Mouse (Mus musculus) c-Kit-positive CD71-negative TER-119-negative erythroid progenitor cells, embryonic 14.5 days (primary cell): ENCODE data around the gene Cox14.
"Not testable (repeated sequence)": the region's sequence is repeated elsewhere in the genome, so short reads cannot be mapped to it uniquely, and the experiment has no call there.

ENCODE experiments used
- DNase-seq: peaks from one replicate; pipeline ENCODE4 v3.0.0-alpha.2; 2013; ENCODE audit warnings: low read depth

Cox14 gene

DNA sequence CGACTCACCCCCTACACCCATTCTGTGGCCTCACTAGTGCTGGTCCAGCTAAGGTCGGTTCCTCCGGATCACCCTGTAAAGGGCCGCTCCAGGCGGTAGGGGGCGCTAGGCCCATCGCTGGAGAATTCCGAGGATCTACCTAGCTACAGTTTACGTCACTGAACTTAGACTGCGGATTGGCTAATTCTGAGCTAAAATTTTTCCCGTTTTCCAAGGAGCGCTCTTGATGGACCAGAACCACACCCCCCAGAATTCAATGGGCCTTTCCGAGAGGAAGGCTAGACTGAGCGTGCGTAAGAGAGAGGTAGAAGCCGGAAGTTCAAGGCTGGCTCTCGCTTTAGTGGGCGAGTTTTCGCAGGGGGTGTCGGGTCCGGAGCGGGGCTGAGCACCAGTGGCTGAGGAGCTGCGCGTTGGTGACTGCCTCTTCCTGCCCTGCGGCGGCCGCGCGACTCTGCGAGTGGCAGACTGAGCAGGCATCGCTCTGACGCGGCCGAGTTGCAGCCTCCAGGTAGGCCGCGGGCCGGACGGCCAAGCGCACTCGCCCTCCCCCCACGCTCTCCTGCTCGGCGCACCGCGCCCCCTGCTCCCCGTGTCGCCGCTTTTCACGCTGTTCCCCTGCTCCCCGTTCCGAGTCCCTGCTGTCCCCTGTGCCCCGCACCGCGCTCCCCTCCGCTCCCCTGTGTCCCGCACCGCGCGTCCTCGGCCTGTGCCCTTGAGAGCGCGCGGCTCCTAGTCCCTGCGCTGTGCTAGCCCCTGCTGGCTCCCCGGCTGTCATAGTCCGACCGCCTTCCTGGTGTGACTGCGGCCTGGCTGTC lies at the start of gene Cox14:
Gene Cox14 (plus strand): TSS at position 278 of the 815 bp plus-strand sequence.
- DNase-seq = peak; percentile 98

DNA sequence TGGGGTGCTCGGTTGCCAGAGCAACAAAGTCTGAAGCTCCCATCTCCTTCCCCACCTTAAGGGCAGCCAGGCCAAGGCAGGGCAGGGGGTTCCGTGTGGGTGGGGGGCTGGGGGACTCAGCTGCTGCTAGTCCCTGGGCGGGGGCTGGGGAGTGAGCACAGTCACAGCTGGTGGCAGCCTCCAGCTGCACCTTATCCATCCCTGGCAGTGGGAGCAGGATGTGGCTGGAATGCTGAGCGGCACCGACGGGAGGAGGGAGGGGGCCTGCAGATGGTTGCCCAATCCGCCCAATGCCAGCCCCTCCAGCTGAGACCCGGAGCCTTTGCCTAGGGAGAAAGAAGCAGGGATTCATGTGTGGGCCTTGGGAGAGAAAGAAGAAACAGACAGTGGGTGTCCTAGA lies 48.3 kb upstream of the Cox14 start:
- DNase-seq = no peak

DNA sequence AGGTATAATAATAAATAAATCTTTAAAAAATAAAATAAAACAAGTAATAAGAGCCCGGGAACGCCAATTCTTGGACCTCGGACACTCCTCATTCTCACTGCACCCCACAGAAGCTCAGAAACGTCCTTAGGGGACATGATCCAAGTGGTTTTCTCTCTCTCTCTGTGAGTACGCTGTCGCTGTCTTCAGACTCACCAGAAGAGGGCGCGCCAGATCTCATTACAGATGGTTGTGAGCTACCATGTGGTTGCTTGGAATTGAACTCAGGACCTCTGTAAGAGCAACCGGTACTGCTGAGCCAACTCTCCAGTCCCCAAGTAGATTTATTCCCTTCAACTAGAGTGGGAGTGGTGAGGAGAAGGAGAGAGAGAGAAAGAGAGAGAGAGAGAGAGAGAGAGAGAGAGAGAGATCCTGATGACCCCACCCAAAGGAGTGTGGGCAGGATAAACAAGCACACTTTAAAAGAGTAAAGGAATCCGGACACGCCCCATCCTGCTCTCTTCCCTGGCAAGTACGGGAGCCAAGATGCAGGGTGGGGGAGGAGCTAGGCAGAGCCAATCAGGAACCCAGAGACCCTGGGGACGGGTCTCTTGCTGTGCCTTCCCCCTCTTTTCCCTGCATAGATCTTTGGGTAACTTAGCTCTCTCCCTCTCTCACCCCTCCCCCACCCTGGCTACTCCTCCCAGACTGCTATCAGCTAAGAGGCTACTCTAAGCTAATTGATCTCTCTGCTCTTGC lies 47.2 kb upstream of the Cox14 start:
- no peak for DNase-seq

DNA sequence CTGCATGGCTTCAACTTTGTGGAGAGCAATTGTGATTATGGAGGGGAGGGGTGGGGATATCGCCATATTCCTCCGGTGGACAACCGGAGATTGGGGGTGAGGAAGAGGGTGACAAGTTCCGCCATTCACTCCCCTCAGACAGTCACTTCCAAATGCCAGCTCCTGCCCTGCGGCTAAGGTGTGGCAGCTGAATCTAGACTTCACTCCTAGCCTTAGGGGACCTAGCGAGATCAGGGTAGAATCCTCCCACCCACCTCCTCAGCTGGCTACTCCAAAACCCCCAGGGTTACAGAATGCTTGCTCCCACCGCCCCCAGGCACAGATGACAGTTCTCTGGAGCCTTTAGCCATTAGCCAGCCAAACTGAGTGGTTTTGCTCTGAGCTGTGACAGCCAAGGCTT lies 46.4 kb upstream of the Cox14 start:
- no peak for DNase-seq

DNA sequence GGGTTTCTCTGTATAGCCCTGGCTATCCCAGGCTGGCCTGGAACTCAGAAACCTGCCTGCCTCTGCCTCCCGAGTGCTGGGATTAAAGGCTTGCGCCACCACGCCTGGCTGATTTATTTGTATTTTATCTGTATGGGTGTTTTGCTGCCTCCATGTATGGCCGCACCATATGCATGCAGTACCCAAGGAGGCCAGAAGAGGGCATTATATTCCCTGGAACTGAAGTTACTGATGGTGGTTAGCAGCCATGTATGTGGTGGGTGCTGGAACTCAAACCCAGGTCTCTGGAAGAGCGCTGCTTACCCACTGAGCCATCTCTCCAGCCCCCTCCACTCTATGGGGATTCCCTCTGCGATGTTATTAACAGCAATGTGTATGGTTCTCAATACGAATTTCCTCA lies 42.5 kb upstream of the Cox14 start:
- DNase-seq = no peak

DNA sequence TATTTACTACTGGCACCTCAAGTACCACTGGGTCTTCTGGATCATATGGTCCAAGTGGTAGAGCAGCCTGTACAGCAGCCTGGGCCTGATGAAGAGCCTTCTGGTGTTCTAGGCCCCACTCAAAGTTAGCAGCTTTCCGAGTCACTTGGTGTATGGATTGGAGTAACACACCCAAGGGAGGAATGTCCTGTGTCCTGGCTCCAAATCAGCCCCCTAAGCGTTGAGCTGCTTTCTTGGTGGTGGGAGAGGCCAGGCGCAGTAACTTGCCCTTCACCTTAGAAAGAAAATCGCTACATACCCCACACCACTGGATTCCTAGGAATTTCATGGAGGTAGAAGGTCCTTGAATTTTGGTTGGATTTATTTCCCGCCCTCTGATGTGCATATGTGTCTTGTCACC lies 41.3 kb upstream of the Cox14 start:
- no peak for DNase-seq

DNA sequence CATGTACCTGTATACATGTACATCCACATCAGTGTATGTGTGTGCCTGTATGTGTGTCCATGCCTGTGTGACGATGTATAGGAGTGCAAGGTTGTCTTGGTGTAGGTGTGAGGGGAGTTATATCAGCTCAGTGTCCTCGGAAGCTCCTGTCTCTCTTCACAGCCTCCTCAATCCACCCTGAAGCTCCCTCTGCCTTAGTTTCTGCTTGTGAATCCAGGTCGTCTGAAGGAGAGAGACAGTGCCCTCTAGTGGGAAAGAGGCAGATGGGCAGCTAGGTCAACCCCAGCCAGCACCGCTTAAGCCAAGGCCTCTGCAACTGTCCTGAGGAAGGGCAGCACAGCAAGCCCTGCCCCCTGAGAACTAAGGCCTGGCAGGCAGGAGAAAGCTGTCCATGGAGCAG lies 36.7 kb upstream of the Cox14 start:
- no peak for DNase-seq

DNA sequence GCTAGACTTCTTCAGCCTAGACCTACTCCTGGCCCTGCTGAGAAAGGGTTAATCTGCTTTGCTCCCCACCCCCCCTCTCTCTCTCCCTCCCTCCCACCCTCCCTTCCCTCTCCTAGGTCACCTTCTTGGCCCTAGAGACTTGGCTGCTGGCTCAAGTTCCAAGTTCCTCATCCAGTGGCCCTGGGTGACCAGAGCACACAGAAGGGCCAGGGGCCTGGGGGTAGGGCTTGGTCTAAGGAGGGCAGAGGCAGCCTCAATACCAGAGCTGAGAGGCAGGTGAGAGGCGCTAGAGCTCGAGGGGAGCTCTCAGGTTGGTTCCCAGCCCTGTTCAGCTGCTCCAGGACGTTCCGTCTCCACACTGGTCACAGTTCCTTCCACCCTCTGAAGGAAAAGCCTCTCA lies 34.5 kb upstream of the Cox14 start:
- no peak for DNase-seq

DNA sequence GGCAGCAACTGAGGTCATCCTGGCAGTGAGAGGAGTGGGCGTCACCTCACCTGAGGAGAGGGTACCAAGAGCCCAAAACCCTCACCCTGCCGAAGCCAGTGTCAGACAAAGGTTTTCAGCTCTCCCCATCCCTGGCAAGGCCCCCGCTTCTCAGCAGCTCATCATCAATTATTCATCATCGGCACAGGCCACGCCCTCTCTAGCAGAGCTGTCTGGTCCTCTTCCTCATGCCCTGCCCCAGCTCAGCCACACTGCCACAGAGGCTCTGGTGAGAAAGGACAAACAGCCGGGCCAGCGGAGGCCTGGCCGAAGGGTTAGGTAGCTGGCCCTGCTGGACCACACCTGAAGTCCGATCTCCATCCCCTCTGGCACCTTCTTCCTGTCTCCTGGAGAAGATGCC lies 33.4 kb upstream of the Cox14 start:
- no peak for DNase-seq

DNA sequence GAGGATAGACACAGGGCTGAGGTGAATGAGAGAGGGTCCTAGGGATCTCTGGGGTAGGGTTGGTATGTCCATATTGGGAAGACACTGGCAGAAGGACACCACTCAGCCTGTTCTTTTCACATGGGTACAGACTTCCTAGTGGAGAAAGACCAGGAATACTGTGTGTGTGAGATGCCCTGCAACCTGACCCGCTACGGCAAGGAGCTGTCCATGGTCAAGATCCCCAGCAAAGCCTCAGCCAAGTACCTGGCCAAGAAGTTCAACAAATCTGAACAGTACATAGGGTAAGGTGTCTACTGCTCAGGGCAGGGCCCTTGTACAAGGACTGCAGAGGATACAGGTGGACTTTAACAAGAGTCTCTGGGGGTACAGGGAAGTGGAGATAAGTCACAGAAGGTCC lies 28.1 kb upstream of the Cox14 start:
- no peak for DNase-seq

DNA sequence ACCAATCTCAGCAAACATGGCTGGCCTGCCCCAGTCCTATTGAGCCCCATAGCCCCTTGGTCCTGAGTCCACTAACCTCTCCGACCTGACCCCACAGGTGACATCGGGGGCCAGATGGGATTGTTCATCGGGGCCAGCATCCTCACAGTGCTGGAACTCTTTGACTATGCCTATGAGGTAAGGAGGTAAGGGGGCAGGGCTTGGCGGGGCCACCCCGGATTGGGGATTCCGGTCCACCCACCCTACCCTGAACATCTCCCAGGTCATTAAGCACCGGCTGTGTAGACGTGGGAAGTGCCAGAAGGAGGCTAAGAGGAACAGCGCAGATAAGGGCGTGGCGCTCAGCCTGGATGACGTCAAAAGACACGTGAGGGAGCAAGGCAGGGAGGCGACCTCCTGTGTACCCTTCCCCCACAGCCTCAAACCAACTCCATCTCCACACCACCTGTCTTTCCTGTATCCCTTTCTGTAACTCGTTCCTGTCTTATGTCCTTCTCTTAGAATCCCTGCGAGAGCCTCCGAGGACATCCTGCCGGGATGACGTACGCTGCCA lies 26.8 kb upstream of the Cox14 start:
- DNase-seq = no peak

DNA sequence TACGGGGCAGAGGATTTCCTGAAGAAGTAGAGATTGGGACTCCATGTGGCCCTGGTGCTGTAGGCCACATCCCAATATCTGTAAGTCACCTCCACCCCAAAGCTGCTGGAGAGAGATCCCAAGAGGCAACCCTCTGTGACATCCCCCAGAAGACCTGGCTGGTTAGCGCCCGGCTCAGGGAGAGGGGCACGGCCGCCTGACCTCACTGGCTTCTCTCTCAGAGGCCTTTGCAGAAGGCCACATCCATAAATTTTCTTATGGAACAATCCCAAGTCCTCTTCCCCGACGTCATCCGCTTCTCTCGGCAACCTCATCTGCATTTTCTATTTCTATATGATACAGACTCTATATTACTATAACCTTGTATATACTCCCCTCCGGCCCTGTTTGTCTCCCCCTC lies 25.7 kb upstream of the Cox14 start:
- DNase-seq = no peak

DNA sequence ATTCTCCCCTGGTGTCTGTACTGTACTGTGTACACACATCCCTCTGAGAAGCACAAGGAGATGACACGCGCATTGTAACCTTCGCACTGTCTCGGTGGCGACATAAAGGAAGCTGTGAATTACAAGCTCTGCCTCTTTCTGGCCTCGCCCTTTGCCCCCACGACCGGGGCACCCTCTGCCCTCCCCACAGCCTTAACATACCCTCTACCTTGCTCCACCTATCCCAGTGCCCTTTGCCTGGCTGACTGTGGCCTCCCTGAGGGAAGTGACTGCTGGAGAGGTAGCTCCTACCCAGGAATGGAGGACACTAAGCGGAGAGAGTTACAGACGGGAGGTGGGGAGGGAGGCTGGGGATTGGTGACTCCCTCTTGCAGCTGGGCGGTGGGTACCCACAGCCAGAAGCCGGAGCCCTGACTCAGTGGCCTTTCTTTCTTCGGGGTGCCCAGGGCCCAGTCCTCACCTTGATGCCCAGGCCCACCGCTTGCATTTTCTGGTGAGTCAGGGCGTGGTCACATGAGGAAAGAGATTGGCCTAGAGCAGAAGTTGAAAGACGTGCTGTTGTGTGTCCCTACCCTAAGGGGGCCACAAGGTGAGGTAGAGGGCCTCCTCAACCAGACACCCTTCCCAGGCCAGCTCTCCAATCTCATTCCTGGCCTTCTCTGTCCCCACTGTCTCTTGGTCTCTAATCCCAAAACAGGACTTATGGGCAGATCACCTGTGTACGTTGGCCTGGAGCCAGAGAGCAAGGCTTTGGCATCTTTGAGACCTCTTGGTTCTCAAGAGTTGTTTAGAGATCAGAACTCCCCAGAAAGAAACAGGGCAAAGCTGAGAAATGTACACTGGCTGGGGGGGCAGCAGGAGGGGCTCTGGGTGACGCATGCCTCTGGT lies 25.0 kb upstream of the Cox14 start:
- no peak for DNase-seq

DNA sequence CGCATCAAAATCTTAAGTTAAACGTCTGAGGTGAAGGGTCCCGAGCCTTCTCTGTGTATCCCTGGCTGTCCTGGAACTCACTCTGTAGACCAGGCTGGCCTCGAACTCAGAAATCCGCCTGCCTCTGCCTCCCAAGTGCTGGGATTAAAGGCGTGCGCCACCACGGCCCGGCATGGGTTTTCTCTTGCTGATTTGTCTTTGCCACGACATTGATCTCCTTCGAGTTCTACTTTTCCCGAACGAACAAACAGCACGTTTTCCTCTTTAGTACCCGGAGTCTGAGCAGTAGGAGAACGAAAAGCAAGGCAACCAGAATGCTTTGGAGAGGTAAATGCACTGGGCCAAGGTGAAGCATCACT lies 23.8 kb upstream of the Cox14 start:
- not testable (repeated sequence) for DNase-seq

DNA sequence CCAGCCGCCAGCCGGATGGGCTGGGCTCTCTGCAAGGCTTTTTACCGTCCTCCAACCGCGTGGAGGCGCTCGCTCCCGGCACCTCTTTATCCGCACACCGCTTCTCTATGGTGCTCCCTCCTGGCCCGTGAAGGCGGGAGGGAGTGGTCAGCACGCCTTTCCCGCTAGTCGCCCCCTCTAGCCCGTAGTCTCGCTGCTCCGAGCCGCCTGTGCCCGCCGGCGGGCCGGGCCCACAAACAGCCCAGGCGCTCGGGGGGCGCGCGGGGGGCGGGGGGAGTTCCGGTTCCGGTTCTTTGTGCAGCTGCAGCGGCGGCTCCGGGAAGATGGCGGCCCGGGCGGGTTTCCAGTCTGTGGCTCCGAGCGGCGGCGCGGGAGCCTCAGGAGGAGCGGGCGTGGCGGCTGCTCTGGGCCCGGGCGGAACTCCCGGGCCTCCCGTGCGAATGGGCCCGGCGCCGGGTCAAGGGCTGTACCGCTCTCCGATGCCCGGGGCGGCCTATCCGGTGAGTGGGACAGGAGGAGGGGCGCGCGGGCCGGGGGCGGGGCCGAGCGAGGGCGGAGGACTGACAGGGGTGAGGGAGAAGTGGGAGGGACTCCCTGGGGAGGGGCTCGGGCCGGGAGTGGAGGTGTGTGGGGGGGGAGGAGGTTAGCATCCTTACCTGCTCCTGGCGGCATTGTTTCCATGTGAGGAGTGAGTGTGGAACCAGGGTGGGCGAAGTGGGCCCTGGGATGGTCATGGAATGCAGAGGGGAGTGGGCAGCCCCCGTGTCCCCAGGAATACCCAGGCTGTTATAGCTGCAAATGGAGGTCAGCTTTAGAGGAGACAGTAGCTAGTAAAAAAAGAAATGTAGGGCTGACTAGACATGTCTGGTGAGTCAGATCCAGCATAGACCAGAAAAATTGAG lies 23.2 kb upstream of the Cox14 start, which contains the start of gene Smarcd1:
Gene Smarcd1 (plus strand): TSS at position 131 of the 902 bp plus-strand sequence.
- DNase-seq = peak; percentile 85

DNA sequence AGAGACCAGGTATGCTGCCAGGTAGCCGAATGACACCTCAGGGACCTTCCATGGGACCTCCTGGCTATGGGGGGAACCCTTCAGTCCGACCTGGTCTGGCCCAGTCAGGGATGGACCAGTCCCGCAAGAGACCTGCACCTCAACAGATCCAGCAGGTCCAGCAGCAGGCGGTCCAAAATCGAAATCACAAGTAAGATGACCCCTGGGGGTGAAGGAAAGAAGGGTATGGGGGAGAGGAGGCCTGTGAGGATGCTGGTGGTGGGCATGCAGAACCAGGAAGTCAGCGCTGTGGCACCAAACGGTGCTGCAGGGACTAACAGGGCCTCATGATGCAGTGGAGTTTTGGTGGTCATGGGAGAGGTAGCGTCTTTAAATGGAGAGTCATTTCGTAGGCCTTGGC lies 22.3 kb upstream of the Cox14 start:
- no peak for DNase-seq

DNA sequence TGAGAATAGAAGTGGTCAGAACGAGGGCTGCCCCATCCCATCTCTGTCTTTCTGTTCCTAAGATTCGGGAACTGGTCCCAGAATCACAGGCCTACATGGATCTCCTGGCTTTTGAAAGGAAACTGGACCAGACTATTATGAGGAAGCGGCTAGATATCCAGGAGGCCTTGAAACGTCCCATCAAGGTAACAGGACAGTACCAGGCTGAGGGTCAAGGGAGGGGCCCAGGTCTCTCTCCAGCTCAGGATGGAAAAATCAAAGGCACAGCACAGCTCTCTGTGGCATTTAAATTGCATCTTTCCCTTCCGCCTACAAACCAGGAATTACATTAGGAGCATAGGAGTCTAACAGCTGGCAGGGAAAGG lies 21.8 kb upstream of the Cox14 start:
- no peak for DNase-seq

DNA sequence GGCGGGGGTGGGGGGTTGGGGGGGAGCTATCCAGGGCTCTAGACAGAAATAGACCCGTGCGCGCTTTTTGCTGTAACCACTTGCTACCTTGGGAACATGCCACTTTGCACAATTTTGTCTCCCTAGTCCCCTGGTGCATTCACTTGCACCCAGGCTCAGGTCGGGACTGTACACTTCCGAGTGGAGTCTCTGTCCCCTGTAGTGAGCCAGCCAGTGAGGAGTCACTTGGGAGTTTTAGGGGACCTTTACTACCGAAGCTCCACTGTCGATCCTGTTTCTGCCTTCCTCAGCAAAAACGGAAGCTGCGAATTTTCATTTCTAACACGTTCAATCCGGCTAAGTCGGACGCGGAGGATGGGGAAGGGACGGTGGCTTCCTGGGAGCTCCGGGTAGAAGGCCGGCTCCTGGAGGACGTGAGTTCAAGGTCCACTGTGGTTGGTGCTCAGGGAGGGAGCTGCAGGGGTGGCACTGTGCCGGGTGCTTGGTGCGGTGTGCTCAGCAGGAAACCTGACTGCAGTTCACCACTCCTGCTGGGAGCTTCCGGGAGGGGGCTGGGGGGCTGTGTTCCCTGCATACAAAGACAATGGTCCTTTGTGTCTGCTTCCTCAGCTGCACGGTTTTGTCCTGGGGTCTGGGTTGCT lies 21.3 kb upstream of the Cox14 start:
- DNase-seq = no peak

DNA sequence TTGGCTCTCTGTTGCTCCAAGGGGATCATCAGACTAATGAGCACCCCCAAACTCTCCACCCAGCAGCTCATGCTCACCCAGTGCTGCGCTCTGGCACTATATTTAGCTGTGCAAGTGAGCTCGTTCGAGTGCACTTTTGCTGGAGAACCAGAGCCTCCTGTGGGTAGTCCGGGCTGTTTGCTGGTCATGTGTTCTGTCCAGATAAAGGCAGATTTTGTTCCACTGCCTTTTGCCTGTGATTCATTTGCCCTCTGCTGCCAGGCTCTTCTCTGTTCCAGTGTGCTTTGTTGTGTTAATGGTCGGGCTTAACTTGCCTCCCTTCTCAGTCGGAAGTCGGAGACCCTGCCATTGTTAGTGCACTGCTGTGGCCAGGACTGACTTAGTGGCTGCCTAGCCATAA lies 20.5 kb upstream of the Cox14 start:
- DNase-seq = no peak

DNA sequence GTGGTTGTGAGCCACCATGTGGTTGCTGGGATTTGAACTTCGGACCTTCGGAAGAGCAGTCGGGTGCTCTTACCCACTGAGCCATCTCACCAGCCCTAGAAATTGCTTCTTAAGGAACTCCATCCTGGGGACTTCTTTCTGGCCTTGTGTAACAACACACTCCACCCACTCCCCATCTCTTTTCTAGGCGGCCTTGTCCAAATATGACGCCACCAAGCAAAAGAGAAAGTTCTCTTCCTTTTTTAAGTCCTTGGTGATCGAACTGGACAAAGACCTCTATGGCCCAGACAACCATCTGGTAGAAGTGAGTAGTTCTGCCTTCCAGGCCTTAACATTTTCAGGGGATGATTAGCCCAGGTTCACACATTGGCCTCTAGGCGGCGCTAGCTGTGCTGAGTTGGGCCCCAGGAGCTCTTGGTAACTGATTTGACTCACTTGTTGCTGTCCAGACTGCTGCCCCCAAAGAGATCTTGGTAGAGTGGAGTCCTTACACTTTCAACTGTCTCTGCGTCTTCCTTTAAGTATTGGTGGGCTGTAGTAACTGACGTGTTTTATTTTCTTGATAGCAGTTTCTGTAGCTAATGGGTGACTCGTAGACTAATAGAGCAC lies 19.9 kb upstream of the Cox14 start, which contains the start of gene Gm17349:
Gene Gm17349 (minus strand): TSS at position 51 of the 609 bp plus-strand sequence.
- DNase-seq = peak; percentile 76
